Mouse (Mus musculus) embryonic facial prominence, embryonic 11.5 days (tissue): ENCODE measurements around the gene Olfr287. TPM values are rescaled to one million over a fixed set of nuclear protein-coding genes. Genes with fewer than 3 reads are reported as not detected.
A peak's percentile ranks its signal among the peaks of the same experiment; 100 is the strongest.

ENCODE experiments used
- ATAC-seq: fragments of 200-750 bp; cut with Nextera tagmentation; replicated peaks from 2 replicates; pipeline ENCODE4 v1.8.0; 2017; ENCODE audit warnings: low read depth; ENCODE audit not compliant: insufficient number of reproducible peaks, low FRiP score, low TSS enrichment
- DNase-seq: peaks from one replicate; pipeline ENCODE4 v3.0.0-alpha.2; 2015; ENCODE audit warnings: low spot score
- H3K27ac ChIP-seq: fragments of 300-500 bp; sonication (generic); replicated peaks from 2 replicates; pipeline ENCODE4 v1.5.1; 2014; ENCODE audit warnings: mild to moderate bottlenecking, low read depth, low read length, control low read depth
- H3K27me3 ChIP-seq: fragments of 300-500 bp; sonication (generic); 2 replicates; pipeline ENCODE4 v1.6.1; 2014; ENCODE audit warnings: mild to moderate bottlenecking, low read length, moderate library complexity, mixed read lengths; ENCODE audit not compliant: control insufficient read depth, insufficient read depth
- H3K36me3 ChIP-seq: fragments of 300-500 bp; sonication (generic); replicated peaks from 2 replicates; pipeline ENCODE4 v1.6.1; 2014; ENCODE audit warnings: low read depth, mild to moderate bottlenecking, low read length, moderate library complexity, mixed read lengths; ENCODE audit not compliant: control insufficient read depth, insufficient read depth
- H3K4me1 ChIP-seq: fragments of 300-500 bp; sonication (generic); 2 replicates; pipeline ENCODE4 v1.6.1; 2014; ENCODE audit warnings: low read length, mixed read lengths; ENCODE audit not compliant: control insufficient read depth, insufficient read depth
- H3K4me2 ChIP-seq: fragments of 300-500 bp; sonication (generic); 2 replicates; pipeline ENCODE4 v1.6.1; 2014; ENCODE audit warnings: low read depth, mild to moderate bottlenecking, control low read depth, low read length, moderate library complexity
- H3K4me3 ChIP-seq: fragments of 300-500 bp; sonication (generic); 2 replicates; pipeline ENCODE4 v1.5.1; 2014; ENCODE audit warnings: low read depth, low read length, control low read depth
- H3K9ac ChIP-seq: fragments of 300-500 bp; sonication (generic); replicated peaks from 2 replicates; pipeline ENCODE4 v1.6.1; 2014; ENCODE audit warnings: mild to moderate bottlenecking, control low read depth, low read length
- H3K9me3 ChIP-seq: fragments of 300-500 bp; sonication (generic); replicated peaks from 2 replicates; pipeline ENCODE4 v1.6.1; 2016; ENCODE audit warnings: mild to moderate bottlenecking, low read length, inconsistent platforms, mixed read lengths; ENCODE audit not compliant: control insufficient read depth
- WGBS: fragments of 180-500 bp; shearing (Covaris S2); extraction: QIAGEN DNeasy Blood & Tissue Kit; methylation state at CpG from one replicate; pipeline ENCODE4 v1.1.7; 2014; 5-methylcytosine and 5-hydroxymethylcytosine counted together
- polyA plus RNA-seq: library from polyadenylated mRNA; unstranded; fragments of >200 nt; fragmentation: Nextera tagmentation; extraction: Ambion mirVana; gene quantifications from 2 replicates; pipeline ENCODE4 v1.2.1, GENCODE M21; 2014

Olfr287 gene
- not detected in 2 replicates for polyA plus RNA-seq

GRCm38 (mm10) chr15:98220877-98221276 is at the start of gene Olfr287, which contains the start of gene Gm44579:
Gene Olfr287, minus strand, starts transcription at chr15:98221056.
Gene Gm44579, minus strand, starts transcription at chr15:98220977.
- H3K4me3 ChIP-seq, result no peak within 1 kb of the TSS
- ATAC-seq (no peak), DNase-seq (no peak)
- no peaks in the 10 kb centered on the region for H3K4me1 ChIP-seq
- no peaks in the 10 kb centered on the region for H3K36me3 ChIP-seq
- 65% methylated on average over 4 of the region's 4 CpGs for WGBS
- H3K27ac ChIP-seq, result no peak within 1 kb of the TSS
- H3K4me2 ChIP-seq, result no peak within 1 kb of the TSS
- no peaks in the 10 kb centered on the region for H3K9me3 ChIP-seq
- no peak within 1 kb of the TSS for H3K9ac ChIP-seq
- no peaks in the 10 kb centered on the region for H3K27me3 ChIP-seq

DNA sequence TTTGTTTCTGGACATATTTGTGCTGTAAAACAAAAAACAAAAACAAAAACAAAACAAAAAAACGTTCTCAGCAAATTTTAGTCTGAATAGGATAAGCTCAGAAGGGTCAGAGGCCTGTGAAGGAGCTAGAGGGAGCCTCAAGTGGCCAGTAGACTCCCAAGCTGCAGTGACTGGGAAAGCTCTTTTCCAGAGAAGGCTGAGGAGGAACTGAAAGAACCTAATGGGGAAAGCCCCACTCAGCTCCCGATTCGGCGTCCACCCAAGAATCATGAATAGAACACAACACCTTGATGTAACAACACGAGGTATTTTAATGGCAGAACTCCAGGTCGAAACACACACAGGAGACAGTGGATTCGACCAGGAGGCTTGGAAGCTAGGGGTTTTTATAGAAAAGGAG is 36.9 kb upstream of the Olfr287 start:
- no peaks in the 10 kb centered on the region for H3K4me1 ChIP-seq
- H3K4me2 ChIP-seq, result no peak overlapping the region
- H3K9me3 ChIP-seq, result no peaks in the 10 kb centered on the region
- DNase-seq, result no peak
- no peaks in the 10 kb centered on the region for H3K27me3 ChIP-seq
- no peak for ATAC-seq
- H3K9ac ChIP-seq, result no peak overlapping the region
- no peaks in the 10 kb centered on the region for H3K36me3 ChIP-seq
- no peak overlapping the region for H3K4me3 ChIP-seq
- H3K27ac ChIP-seq, result no peak overlapping the region
- WGBS, result 87% methylated on average over 7 of the region's 7 CpGs

GRCm38 (mm10) chr15:98257193-98257592 is 36.3 kb upstream of the Olfr287 start, which contains the start of gene H1fnt:
Gene H1fnt, minus strand, starts transcription at chr15:98257293.
- Histone ChIP-seq H3K4me1 (no peaks in the 10 kb centered on the region), H3K9ac (no peak within 1 kb of the TSS), H3K4me3 (no peak within 1 kb of the TSS), H3K9me3 (no peaks in the 10 kb centered on the region), H3K36me3 (no peaks in the 10 kb centered on the region), H3K4me2 (no peak within 1 kb of the TSS), H3K27ac (no peak within 1 kb of the TSS), H3K27me3 (no peaks in the 10 kb centered on the region)
- DNase-seq (no peak), ATAC-seq (no peak)
- 86% methylated on average over 8 of the region's 8 CpGs for WGBS

- Histone ChIP-seq H3K27ac (no peak overlapping the region), H3K9ac (no peak overlapping the region), H3K4me3 (no peak overlapping the region), H3K9me3 (no peaks in the 10 kb centered on the region), H3K4me1 (no peaks in the 10 kb centered on the region), H3K27me3 (no peaks in the 10 kb centered on the region), H3K36me3 (no peaks in the 10 kb centered on the region), H3K4me2 (no peak overlapping the region)
- no peak for ATAC-seq
- 95% methylated on average over 13 of the region's 13 CpGs for WGBS
- DNase-seq, result no peak
These were observed 35.4 kb upstream of the Olfr287 start for GRCm38 (mm10) chr15:98256271-98256670.

GRCm38 (mm10) chr15:98235442-98235841 is 14.6 kb upstream of the Olfr287 start:
- Histone ChIP-seq H3K36me3 (no peaks in the 10 kb centered on the region), H3K9ac (no peak overlapping the region), H3K27ac (no peak overlapping the region), H3K4me3 (no peak overlapping the region), H3K9me3 (no peaks in the 10 kb centered on the region), H3K27me3 (no peaks in the 10 kb centered on the region), H3K4me2 (no peak overlapping the region), H3K4me1 (no peaks in the 10 kb centered on the region)
- DNase-seq (no peak), ATAC-seq (no peak)
- WGBS, result 89% methylated on average over 4 of the region's 4 CpGs

- Histone ChIP-seq H3K4me1 (no peaks in the 10 kb centered on the region), H3K4me3 (no peak within 1 kb of the TSS), H3K9ac (no peak within 1 kb of the TSS), H3K9me3 (no peaks in the 10 kb centered on the region), H3K27me3 (no peaks in the 10 kb centered on the region), H3K4me2 (no peak within 1 kb of the TSS), H3K36me3 (no peaks in the 10 kb centered on the region), H3K27ac (no peak within 1 kb of the TSS)
- ATAC-seq (no peak), DNase-seq (no peak)
- WGBS, result 88% methylated on average over 4 of the region's 4 CpGs
These were observed 13.5 kb upstream of the Olfr287 start, which contains the start of gene Olfr286 for GRCm38 (mm10) chr15:98234350-98234749. Gene Olfr286, minus strand, starts transcription at chr15:98234450.

GRCm38 (mm10) chr15:98226096-98226495 is 5.2 kb upstream of the Olfr287 start:
- Histone ChIP-seq H3K4me3 (no peak overlapping the region), H3K4me2 (no peak overlapping the region), H3K9me3 (no peaks in the 10 kb centered on the region), H3K36me3 (no peaks in the 10 kb centered on the region), H3K9ac (no peak overlapping the region), H3K27me3 (no peaks in the 10 kb centered on the region), H3K27ac (no peak overlapping the region), H3K4me1 (no peaks in the 10 kb centered on the region)
- ATAC-seq (no peak), DNase-seq (no peak)
- 60% methylated on average over 7 of the region's 7 CpGs for WGBS

- H3K9ac ChIP-seq, result no peak overlapping the region
- H3K27me3 ChIP-seq, result no peaks in the 10 kb centered on the region
- H3K4me2 ChIP-seq, result no peak overlapping the region
- H3K27ac ChIP-seq, result no peak overlapping the region
- peak; percentile 14 for DNase-seq
- no peak for ATAC-seq
- no peak overlapping the region for H3K4me3 ChIP-seq
- no peaks in the 10 kb centered on the region for H3K4me1 ChIP-seq
- no peaks in the 10 kb centered on the region for H3K36me3 ChIP-seq
- WGBS, result 44% methylated on average over 16 of the region's 16 CpGs
- H3K9me3 ChIP-seq, result no peaks in the 10 kb centered on the region
These were observed 4.8 kb upstream of the Olfr287 start for GRCm38 (mm10) chr15:98225610-98226009.
